Comparison of ENCODE assay signal across 21 mouse cellular contexts in genomic region chr3:87530234-87530633, GRCm38 (mm10). TPM values are rescaled to one million over a fixed set of nuclear protein-coding genes. Genes with fewer than 3 reads are reported as not detected.
DNase-seq lines count a peak whose midpoint lies in the region; ATAC-seq and TF ChIP-seq lines count a peak whose summit lies in the region.
"Had no signal": no experiment of that assay in that cellular context is flagged by ENCODE, and none has a peak within 500 bp of the region (broad histone marks: within the 10 kb centered on the region; RNA-seq: fewer than 3 reads in every experiment).

No protein-coding gene starts in this region.

- DNase-seq in embryonic facial prominence, embryonic 10.5 days (ENCODE audit: low spot score) = no peak
- peak; percentile 78 for DNase-seq in embryonic facial prominence, embryonic 14.5 days (ENCODE audit: low spot score)
- DNase-seq in forelimb bud, embryonic 11.5 days (ENCODE audit: low read depth, low spot score) = peak; percentile 40
- DNase-seq in stomach, postnatal 0 days (ENCODE audit: low spot score) = no peak
- DNase-seq in liver, postnatal 0 days = no peak
- DNase-seq in spleen, postnatal 4 days (ENCODE audit: low spot score in 2 of 2) = no peak
- DNase-seq: adrenal gland, adult 8-10 months; adrenal gland, postnatal 14 days; adrenal gland, postnatal 36 days; cerebellum, adult 11-12 months; cerebellum, adult 2 months; cerebellum, adult 9-10 months; cerebellum, postnatal 10 days; cerebellum, postnatal 25 days had no signal

- no peak for TF ChIP-seq CTCF in stomach, postnatal 0 days (IDR thresholded peaks at IDR 0.05; ENCODE audit: low read depth)
- no peak for TF ChIP-seq CTCF in liver, postnatal 0 days (IDR thresholded peaks at IDR 0.05; ENCODE audit: low read depth)

- no peak overlapping the region for H3K4me3 ChIP-seq in embryonic facial prominence, embryonic 13.5 days
- H3K4me3 ChIP-seq in embryonic facial prominence, embryonic 10.5 days = no peak overlapping the region
- H3K4me3 ChIP-seq in embryonic facial prominence, embryonic 14.5 days (ENCODE audit: low read depth, low read length) = no peak overlapping the region
- H3K4me3 ChIP-seq in stomach, postnatal 0 days (ENCODE audit: low read depth, low read length) = no peak overlapping the region
- H3K4me3 ChIP-seq in liver, postnatal 0 days (ENCODE audit: low read depth, low read length) = no peak overlapping the region
- H3K4me3 ChIP-seq: forebrain, embryonic 12.5 days had no signal

- TF ChIP-seq EP300 in stomach, postnatal 0 days (optimal IDR thresholded peaks at IDR 0.05) = peak; percentile 58
- TF ChIP-seq EP300 in liver, postnatal 0 days (IDR thresholded peaks at IDR 0.05; ENCODE audit: low read depth) = no peak

- no peak overlapping the region for H3K9ac ChIP-seq in embryonic facial prominence, embryonic 13.5 days
- no peak overlapping the region for H3K9ac ChIP-seq in embryonic facial prominence, embryonic 14.5 days (ENCODE audit: low read depth, low read length)
- H3K9ac ChIP-seq in stomach, postnatal 0 days (ENCODE audit: low read length) = no peak overlapping the region
- H3K9ac ChIP-seq in liver, postnatal 0 days (replicated peaks) = no peak overlapping the region
- H3K9ac ChIP-seq: forebrain, embryonic 12.5 days had no signal

- no peak for ATAC-seq in embryonic facial prominence, embryonic 13.5 days (ENCODE audit: insufficient number of reproducible peaks, insufficient read depth, low FRiP score, low TSS enrichment, low read depth)
- ATAC-seq in embryonic facial prominence, embryonic 14.5 days (ENCODE audit: low read depth) = peak; percentile 41; the same call in 1 of the 2 replicates
- ATAC-seq in stomach, postnatal 0 days (ENCODE audit: low FRiP score, low TSS enrichment) = no peak
- ATAC-seq in liver, postnatal 0 days = no peak
- ATAC-seq: forebrain, embryonic 14.5 days; forebrain, embryonic 16.5 days; Patski had no signal

- WGBS in embryonic facial prominence, embryonic 13.5 days = 73% methylated on average over 3 of the region's 3 CpGs
- WGBS in embryonic facial prominence, embryonic 10.5 days = 77% methylated on average over 3 of the region's 3 CpGs
- WGBS in embryonic facial prominence, embryonic 14.5 days = 68% methylated on average over 3 of the region's 3 CpGs
- WGBS in stomach, postnatal 0 days = 63% methylated on average over 3 of the region's 3 CpGs
- 78% methylated on average over 3 of the region's 3 CpGs for WGBS in liver, postnatal 0 days (ENCODE audit: insufficient replicate concordance)

- H3K27me3 ChIP-seq in embryonic facial prominence, embryonic 13.5 days = no peaks in the 10 kb centered on the region
- H3K27me3 ChIP-seq in embryonic facial prominence, embryonic 10.5 days (replicated peaks; ENCODE audit: low read depth, poor library complexity, severe bottlenecking) = no peaks in the 10 kb centered on the region
- no peaks in the 10 kb centered on the region for H3K27me3 ChIP-seq in embryonic facial prominence, embryonic 14.5 days (replicated peaks; ENCODE audit: control insufficient read depth, insufficient read depth, low read length)
- H3K27me3 ChIP-seq in stomach, postnatal 0 days (ENCODE audit: control insufficient read depth, insufficient read depth, low read length) = no peaks in the 10 kb centered on the region
- H3K27me3 ChIP-seq in liver, postnatal 0 days (ENCODE audit: insufficient read depth, low read length) = no peaks in the 10 kb centered on the region
- H3K27me3 ChIP-seq: CH12.LX; forebrain, embryonic 12.5 days; Patski had no signal

- no peaks in the 10 kb centered on the region for H3K9me3 ChIP-seq in embryonic facial prominence, embryonic 13.5 days
- no peaks in the 10 kb centered on the region for H3K9me3 ChIP-seq in embryonic facial prominence, embryonic 10.5 days
- no peaks in the 10 kb centered on the region for H3K9me3 ChIP-seq in embryonic facial prominence, embryonic 14.5 days (ENCODE audit: control insufficient read depth, low read length)
- H3K9me3 ChIP-seq in stomach, postnatal 0 days (ENCODE audit: control insufficient read depth, low read length) = no peaks in the 10 kb centered on the region
- no peaks in the 10 kb centered on the region for H3K9me3 ChIP-seq in liver, postnatal 0 days (ENCODE audit: low read length)
- H3K9me3 ChIP-seq: forebrain, embryonic 12.5 days; G1E had no signal

- H3K4me2 ChIP-seq in embryonic facial prominence, embryonic 13.5 days = no peak overlapping the region
- H3K4me2 ChIP-seq in embryonic facial prominence, embryonic 14.5 days (ENCODE audit: low read depth, low read length) = no peak overlapping the region
- no peak overlapping the region for H3K4me2 ChIP-seq in stomach, postnatal 0 days (replicated peaks; ENCODE audit: low read depth)
- H3K4me2 ChIP-seq in liver, postnatal 0 days (ENCODE audit: low read depth, low read length) = no peak overlapping the region
- H3K4me2 ChIP-seq: forebrain, embryonic 12.5 days had no signal

- peaks cover 14% of the 10 kb centered on the region for H3K4me1 ChIP-seq in embryonic facial prominence, embryonic 13.5 days
- peaks cover 14% of the 10 kb centered on the region for H3K4me1 ChIP-seq in embryonic facial prominence, embryonic 10.5 days
- H3K4me1 ChIP-seq in embryonic facial prominence, embryonic 14.5 days (ENCODE audit: control insufficient read depth, insufficient read depth, low read length) = peaks cover 7% of the 10 kb centered on the region; the same call in 1 of the 2 replicates
- H3K4me1 ChIP-seq in stomach, postnatal 0 days (replicated peaks; ENCODE audit: control insufficient read depth, insufficient read depth) = no peaks in the 10 kb centered on the region
- peaks cover 13% of the 10 kb centered on the region for H3K4me1 ChIP-seq in liver, postnatal 0 days (ENCODE audit: insufficient read depth)

- H3K27ac ChIP-seq in embryonic facial prominence, embryonic 13.5 days = 0 out of 2 replicates have a peak overlapping the region, but pooled peaks have one; percentile 60
- no peak overlapping the region for H3K27ac ChIP-seq in embryonic facial prominence, embryonic 10.5 days (replicated peaks)
- H3K27ac ChIP-seq in embryonic facial prominence, embryonic 14.5 days (replicated peaks; ENCODE audit: low read depth, low read length) = no peak overlapping the region; the same call in 1 of the 2 replicates
- H3K27ac ChIP-seq in stomach, postnatal 0 days (replicated peaks) = no peak overlapping the region
- H3K27ac ChIP-seq in liver, postnatal 0 days (ENCODE audit: low read depth) = no peak overlapping the region
- H3K27ac ChIP-seq: forebrain, embryonic 12.5 days had no signal

- peaks cover 77% of the 10 kb centered on the region for H3K36me3 ChIP-seq in embryonic facial prominence, embryonic 13.5 days
- peaks cover 82% of the 10 kb centered on the region for H3K36me3 ChIP-seq in embryonic facial prominence, embryonic 10.5 days (replicated peaks)
- peaks cover 77% of the 10 kb centered on the region for H3K36me3 ChIP-seq in embryonic facial prominence, embryonic 14.5 days (ENCODE audit: control insufficient read depth, insufficient read depth, low read length)
- peaks cover 28% of the 10 kb centered on the region for H3K36me3 ChIP-seq in stomach, postnatal 0 days (ENCODE audit: control insufficient read depth, insufficient read depth, low read length)
- H3K36me3 ChIP-seq in liver, postnatal 0 days (replicated peaks; ENCODE audit: insufficient read depth, low read length) = peaks cover 49% of the 10 kb centered on the region

RNA-seq across cellular contexts. Expression of gene Etv3, which starts 5.0 kb away (rescaled TPM):
- 19.6 and 19.8 TPM in 2 replicates for polyA plus RNA-seq in embryonic facial prominence, embryonic 13.5 days (2015; fragmentation: Nextera tagmentation; extraction: Ambion mirVana)
- 11.9 and 14.0 TPM in 2 replicates for polyA plus RNA-seq in embryonic facial prominence, embryonic 10.5 days (2016; fragmentation: Nextera tagmentation; extraction: Ambion mirVana)
- polyA plus RNA-seq in embryonic facial prominence, embryonic 14.5 days (2014; fragmentation: Nextera tagmentation; extraction: Ambion mirVana) = 10.4 and 10.8 TPM in 2 replicates
- 11.8 and 13.6 TPM in 2 replicates for polyA plus RNA-seq in stomach, postnatal 0 days (2015; fragmentation: Nextera tagmentation; extraction: Ambion mirVana)
- polyA plus RNA-seq in liver, postnatal 0 days (2015; fragmentation: Nextera tagmentation; extraction: Ambion mirVana) = 3.6 and 3.9 TPM in 2 replicates

Comparison
In these comparisons a context has a peak if more than half of its experiments do, and no peak if none do; other contexts are left out.
1. DNase-seq: peak in embryonic facial prominence, embryonic 14.5 days (single experiment) and forelimb bud, embryonic 11.5 days (single experiment); none in embryonic facial prominence, embryonic 10.5 days (single experiment), stomach, postnatal 0 days (single experiment), liver, postnatal 0 days (single experiment) and spleen, postnatal 4 days (0 of 2).